Mouse (Mus musculus) naive thymus-derived CD4-positive, alpha-beta T cell, adult 2 months (primary cell): ENCODE measurements around the gene Acp2.

Experiments used
- DNase-seq: peaks from one replicate; pipeline ENCODE4 v3.0.0-alpha.2; 2011; ENCODE audit warnings: low read depth

Acp2 gene

DNA sequence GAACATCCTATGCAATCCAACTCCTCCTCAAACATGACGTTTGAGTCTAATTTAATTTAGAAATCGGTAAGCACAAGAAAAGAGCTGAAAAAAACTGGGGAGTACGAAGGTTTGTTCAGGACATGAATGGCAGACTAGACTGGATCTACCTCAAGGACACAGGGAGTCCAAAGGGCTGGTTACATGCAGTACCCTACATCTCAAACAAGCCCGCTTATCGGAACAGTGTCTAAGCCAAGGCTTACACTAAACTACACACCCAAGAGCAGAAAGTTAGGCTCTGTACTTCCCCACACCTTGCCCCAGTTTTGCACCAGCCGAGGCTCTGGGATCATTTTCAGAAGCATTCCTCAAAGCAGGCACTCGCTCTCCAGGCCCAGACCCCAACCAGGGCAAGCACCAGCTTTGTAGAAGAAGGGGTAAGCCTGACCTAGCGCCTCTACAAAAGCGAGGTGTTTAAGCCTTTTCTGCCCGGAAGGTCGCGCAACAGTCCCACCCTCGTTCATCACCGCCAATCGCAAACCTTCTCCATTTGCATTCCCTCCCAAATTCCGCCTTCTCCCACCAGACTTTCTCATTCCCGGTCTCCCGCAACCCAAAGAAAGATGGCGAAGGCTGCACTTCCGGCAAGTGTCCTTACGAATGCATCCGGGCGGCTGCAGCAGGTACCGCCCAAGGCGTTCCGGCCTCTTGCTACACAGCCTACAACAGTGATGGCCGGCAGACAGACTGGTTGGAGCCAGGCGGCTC is at the start of gene Acp2, which contains the start of gene Nr1h3:
Gene Acp2 (plus strand): TSS at position 664 of the 750 bp plus-strand sequence.
Gene Nr1h3 (minus strand): TSS at position 613 of the 750 bp plus-strand sequence.
- DNase-seq: peak; percentile 95

DNA sequence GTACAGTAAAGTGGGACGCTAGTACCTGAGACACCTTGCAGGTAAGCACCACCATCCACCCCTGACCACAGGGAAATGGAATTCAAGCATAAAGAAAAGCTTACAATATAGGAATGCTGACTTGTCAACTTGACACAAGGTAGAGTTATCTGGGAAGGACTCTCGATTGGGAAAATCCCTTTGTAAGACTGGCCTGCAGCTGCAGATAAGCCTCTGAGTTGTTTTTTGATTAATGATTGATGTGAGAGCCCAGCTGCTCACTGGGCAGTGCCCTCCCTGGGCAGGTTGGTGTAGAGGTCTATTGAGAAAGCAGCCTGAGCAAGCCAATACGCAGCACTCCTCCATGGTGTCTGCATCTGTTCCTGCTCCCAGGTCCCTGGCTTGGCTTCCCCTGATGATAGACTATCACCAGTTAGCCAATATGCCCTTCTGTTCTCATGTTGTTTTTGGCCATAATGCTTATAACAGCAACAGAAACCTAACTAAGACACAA is 49.8 kb upstream of the Acp2 start:
- DNase-seq: no peak

DNA sequence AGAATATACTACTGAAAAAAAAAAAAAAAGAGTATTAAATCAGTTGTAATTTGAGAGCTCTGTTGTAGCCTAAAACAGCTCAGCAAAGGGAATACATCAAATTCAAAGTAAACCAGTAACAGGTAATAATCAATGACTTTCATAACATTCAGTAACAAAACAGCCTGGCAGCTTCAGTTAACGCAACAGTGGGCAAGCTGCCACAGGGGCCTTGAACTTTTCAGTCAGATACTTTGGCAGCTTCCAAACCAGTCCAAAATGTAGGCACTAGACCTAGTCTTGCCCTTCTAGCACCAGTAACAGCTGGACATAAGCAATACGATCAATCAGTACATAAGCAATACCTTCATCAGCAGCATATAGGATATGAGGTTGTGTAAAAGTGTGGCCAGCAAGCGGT is 48.6 kb upstream of the Acp2 start:
- no peak for DNase-seq

DNA sequence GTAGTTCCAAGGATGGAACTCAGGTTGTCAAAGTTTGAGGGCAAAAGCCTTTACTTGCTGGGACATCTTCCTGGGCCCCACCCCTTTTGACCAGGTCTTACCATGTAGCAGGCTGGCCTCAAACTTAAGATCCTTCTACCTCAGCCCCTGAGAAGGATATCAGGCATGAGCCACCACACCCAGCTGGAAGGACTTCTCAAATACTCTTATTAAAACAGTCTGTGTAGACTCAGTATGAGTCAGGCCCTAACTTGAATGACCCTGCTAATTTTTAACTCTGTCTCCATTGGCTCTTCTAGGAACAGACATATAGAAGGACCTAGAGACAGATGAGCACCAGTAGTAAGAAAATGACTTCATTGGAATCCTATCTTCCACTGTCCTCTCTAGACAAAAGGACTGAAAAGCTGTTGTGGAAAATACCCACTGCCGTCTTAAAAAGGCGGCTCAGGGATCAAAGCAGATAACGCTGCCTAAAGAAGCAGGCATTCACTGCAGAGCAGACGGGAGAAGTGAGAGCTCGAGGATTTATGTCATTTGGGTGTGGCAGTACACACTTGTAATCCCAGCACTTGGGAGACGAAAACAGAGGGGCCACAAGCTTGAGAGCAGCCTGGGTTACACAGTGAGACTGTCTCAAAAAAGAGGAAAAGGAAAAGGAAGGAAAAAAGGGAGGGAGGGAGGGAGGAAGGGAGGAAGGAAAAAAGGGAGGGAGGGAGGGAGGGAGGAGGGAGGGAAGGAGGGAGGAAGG is 45.5 kb upstream of the Acp2 start:
- no peak for DNase-seq

- DNase-seq: no peak
Observed at GRCm38 (mm10) chr2:91160591-91160990, 42.1 kb upstream of the Acp2 start.

DNA sequence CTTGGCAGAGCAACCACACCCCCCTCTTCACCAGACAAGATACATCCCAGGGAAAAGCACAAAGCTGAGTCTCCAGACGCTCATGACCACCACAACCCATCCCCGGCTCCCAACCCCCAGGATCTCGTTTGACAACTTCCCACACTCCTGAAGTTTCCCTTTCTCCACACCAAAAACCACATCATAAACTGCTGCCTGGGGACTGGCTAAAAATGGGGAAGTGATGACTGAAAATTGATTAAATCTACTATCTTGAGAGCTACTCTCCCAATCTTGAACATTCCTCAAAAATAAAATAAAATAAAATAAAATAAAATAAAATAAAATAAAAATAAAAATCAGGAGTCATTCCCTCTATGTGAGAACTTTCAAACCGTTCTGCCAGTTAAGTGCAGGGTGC is 39.7 kb upstream of the Acp2 start:
- DNase-seq: no peak

DNA sequence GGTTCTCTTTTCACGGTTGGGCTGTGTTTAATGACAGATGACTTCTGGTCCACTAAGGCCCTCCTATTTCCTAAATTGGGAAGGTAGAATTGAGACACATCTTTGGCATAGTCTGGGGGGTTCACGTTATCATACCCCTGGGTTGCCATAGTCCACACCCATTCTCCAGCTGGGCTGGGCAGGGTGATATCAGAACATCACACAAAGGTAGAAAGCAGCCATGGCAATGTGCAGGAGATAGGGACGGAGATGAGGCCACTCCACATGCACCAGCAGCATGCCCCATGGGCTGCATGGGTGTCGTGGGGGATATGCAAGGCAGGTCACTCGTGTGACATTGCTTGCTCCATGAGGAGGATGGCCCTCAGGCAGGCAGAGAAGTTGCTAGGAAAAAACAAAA is 39.2 kb upstream of the Acp2 start:
- no peak for DNase-seq

DNA sequence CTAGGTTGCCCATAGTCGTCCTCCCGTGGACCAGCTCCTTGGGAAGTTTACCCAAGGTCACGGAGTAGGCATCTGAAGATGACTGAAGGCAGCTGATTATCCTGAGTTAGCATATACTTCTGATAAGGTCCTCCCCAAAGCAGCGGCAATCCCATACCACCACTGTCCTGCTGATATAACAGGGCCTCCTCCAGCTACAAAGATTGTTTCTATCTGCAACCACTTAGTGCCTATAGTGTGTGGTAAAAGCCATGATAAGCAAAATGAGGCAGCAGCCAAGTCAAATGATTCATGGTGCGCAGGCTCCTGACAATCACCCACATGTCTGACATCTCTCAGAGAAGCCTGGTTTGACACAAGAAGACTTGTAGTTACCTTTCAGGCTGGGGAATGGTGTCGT is 37.7 kb upstream of the Acp2 start:
- no peak for DNase-seq

GRCm38 (mm10) chr2:91167629-91168028 is 35.1 kb upstream of the Acp2 start:
- no peak for DNase-seq

DNA sequence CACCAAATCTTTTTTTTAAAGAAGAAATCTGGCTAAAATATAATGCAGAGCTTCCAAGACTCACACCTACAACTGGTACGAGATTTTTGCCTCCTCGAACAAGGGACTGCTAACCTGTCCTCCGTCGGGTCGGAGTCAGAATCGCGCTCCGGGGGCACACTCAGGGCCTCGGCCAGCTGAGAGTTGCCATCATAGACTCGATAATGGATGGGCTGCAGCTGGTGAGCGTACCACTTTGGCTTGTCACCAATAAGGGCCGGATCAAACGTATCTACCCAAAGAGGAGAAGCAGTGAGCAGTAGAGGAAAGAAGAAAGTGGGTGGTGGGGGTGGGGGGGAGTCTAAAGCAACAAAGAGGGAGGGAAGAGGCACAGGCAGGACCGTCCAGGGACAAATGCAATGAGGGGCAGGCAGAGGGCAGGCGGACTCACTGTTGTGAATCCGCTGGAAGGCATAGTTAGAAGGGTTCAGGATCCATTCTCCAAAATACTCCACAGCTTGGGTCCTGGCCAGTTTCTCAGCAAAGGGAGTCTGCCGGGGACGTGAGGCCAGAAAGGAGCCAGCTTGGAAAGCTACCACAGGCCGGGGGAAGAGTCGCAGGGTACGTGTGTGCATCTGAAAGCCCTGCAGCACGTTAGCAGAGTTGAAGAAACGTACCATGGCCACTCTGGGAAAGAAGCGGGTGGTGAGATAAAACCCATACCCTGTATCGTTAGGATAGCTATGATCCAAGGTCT is 32.9 kb upstream of the Acp2 start:
- no peak for DNase-seq

DNA sequence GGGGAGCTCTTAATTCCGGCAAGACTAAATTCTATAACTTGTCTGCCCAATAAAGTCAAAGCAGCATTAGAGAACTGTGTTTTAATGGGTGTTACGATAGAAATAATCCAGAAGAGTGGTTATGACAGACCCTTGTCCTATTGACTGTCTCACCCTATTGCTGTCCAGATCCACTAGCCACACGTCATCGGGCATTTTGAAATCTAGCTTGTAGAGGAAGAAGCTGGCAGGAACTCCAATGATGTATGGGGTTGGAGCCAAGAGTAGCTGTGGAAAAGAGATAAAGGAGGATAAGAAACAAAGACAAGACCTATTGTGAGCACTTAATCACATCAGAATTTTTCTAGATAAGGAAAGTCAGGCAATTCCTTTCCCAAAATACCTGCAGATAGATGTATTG is 27.2 kb upstream of the Acp2 start:
- DNase-seq: no peak

DNA sequence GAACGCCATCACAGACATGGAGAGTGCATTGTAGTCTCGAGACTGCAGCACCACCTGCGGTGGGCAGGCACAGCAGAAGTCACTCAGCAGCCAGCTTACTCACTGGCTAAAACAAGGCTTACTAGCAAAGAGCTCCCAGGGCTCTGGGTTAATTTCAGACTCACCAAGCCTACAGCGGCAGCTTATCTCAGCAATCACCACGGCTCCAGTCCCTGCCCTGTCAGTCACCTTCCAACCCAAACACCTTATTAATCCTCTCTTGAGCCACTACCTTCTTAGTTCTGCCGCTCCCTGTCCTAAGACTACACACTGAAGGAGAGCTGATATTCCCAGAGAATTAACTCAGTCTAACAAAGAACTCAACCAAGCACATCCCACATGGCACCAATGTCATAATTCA is 26.5 kb upstream of the Acp2 start:
- DNase-seq: no peak

DNA sequence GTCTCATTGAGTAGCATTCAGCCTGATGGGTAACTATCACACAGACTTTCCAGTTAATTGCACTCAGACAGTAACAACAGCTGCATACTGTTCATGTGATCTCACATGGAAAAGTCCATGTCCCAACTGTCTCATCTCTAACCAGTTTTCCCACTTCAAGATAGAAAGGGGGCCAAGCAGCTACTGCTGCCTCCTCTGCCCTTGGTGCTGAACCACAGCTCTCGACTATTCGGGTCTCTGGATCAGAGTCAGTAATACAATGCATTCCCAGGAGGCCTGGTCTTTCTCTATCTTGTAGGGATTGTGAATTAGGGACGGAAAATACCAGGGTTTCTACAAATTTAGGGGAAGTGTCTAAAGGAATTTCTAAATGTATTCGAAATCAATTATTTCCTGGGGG is 22.9 kb upstream of the Acp2 start:
- no peak for DNase-seq

DNA sequence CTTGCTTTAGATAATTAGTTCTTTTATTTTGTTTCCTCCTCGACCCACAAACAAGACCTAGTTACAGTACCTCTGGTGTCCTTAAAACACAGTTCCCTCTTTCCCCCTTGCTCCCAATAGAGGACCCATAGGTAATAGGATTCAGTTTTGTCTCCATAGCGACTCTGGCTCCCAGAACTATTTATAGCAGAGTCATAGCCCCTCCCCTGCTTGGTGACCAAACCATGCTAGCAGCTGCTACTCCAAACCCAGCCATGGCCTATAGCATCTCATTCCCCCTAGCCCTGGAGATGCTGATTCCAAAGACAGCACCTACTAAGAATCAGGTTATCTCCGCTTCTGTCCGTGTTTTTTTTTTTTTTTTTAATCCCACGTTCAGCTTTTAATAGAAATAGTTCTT is 22.0 kb upstream of the Acp2 start:
- no peak for DNase-seq

DNA sequence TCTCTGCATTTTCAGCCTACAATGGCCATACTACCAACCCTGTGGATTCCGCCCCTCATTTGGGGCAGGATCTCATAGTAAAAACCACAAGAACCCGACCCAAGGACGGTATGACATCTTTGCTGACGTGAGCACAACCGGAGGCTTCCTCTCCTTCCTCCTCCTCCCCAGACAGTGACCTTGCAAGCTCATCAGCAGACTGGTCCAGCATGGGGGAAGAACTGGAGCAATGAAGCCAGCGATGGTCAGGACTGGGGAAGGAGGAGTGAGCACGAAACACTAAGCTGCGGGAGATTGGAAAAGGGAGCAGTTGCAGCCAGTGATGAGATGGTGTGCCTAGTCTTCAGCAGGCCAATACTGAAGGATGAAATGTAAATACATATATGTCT is 20.7 kb upstream of the Acp2 start:
- peak; percentile 65 for DNase-seq

DNA sequence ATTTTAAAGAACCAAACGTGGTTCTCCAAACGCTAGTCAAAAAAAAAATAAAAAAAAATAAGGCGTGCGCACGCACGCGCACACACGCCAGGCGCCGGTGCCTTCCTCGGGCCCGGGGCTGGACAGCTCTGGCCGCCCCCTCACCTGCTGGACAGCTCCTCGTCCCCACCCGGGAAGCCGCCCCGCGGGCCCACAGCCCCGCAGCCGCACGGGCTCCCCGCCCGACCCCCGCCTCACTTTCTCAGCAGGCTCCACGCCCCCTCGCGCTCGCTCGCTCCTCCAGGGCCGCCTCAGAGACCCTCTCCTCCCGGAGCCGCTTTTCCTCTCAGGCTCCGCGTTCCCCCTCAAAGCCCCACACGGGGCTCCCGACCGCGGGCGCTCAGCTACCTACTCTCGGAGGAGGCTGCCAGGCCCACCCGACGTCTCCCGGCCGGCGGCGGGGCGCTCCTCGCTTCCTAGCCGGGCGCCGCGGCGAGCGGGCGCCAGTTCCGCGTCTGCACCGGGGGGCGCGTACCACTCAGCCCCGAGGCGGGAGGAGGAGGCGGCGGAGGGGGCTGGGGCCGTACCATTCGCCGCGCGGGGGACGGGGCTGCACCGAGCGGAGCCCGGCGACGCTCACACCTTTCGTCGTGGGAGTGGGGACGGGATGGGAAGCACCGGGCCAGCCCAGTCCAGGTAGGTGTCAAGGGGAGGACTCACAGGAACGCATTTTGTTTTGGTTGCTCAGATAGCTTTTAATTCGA is 20.1 kb upstream of the Acp2 start:
- no peak for DNase-seq

GRCm38 (mm10) chr2:91183148-91183513 is 19.6 kb upstream of the Acp2 start:
- DNase-seq: peak; percentile 98

- DNase-seq: peak; percentile 86
Observed at GRCm38 (mm10) chr2:91183711-91184405, 18.8 kb upstream of the Acp2 start, which contains the start of gene Madd. Gene Madd, minus strand, starts transcription at chr2:91183837.

DNA sequence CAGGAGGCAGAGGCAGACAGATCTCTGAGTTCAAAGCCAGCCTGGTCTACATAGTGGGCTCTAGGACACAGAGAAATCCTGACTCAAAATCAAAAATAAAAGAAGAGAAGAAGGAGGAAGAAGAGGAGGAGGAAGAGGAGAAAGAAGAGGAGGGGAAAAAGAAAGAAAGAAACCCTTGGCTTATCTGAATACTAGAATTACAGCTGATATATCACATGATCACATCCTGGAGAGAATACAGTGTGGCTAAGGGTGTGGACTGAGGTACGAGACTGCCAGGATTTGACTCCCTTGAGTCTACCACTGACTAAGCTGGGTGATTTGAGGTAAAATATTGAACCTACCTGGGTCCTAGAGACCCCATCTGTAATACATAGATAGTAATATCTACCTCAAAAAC is 16.5 kb upstream of the Acp2 start:
- DNase-seq: no peak

- peak; percentile 61 for DNase-seq
Observed at GRCm38 (mm10) chr2:91187431-91187830, 15.3 kb upstream of the Acp2 start.

DNA sequence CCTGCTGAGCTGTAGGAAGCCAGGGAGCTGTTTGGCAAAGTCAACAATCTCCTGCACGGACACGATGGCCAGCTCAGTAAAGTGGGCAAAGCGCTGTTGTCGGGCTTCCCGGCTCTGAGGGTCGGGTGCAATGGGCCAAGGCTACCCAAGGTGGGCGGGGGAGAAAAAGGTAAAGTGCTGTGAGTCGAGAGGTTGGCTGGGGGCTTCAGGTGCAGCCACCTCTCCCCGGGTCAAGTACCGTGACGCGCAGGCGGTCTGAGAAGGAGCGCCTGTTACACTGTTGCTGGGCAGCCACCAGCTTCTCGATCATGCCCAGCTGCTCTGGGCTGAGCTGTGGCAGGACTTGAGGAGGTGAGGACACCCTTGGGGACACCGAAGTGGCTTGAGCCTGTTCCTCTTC is 12.2 kb upstream of the Acp2 start:
- no peak for DNase-seq
